Mouse (Mus musculus) intestine, postnatal 0 days (tissue): ENCODE measurements around the gene Supt4a. TPM values are rescaled to one million over a fixed set of nuclear protein-coding genes. Genes with fewer than 3 reads are reported as not detected.
A peak's percentile ranks its signal among the peaks of the same experiment; 100 is the strongest.

ENCODE experiments used
- ATAC-seq: fragments of 200-750 bp; cut with Nextera tagmentation; 2 replicates; pipeline ENCODE4 v1.8.0; 2017; ENCODE audit warnings: mild to moderate bottlenecking, moderate TSS enrichment, moderate library complexity
- H3K27ac ChIP-seq: fragments of 300-500 bp; sonication (generic); 2 replicates; pipeline ENCODE4 v1.5.1; 2014; ENCODE audit warnings: mild to moderate bottlenecking, low read depth, low read length, moderate library complexity
- H3K27me3 ChIP-seq: fragments of 300-500 bp; sonication (generic); replicated peaks from 2 replicates; pipeline ENCODE4 v1.6.1; 2014; ENCODE audit warnings: low read length, mixed read lengths; ENCODE audit not compliant: control insufficient read depth, insufficient read depth
- H3K36me3 ChIP-seq: fragments of 300-500 bp; sonication (generic); 2 replicates; pipeline ENCODE4 v1.6.1; 2014; ENCODE audit warnings: mild to moderate bottlenecking, moderate library complexity; ENCODE audit not compliant: control insufficient read depth, insufficient read depth
- H3K4me1 ChIP-seq: fragments of 300-500 bp; sonication (generic); replicated peaks from 2 replicates; pipeline ENCODE4 v1.6.1; 2014; ENCODE audit warnings: antibody characterized with exemption, low read length, mixed read lengths; ENCODE audit not compliant: control insufficient read depth, insufficient read depth
- H3K4me2 ChIP-seq: fragments of 300-500 bp; sonication (generic); replicated peaks from 2 replicates; pipeline ENCODE4 v1.6.1; 2014; ENCODE audit warnings: low read depth, mild to moderate bottlenecking, moderate library complexity
- H3K4me3 ChIP-seq: fragments of 300-500 bp; sonication (generic); 2 replicates; pipeline ENCODE4 v1.5.1; 2014; ENCODE audit warnings: low read depth, low read length
- H3K9ac ChIP-seq: fragments of 300-500 bp; sonication (generic); 2 replicates; pipeline ENCODE4 v1.6.1; 2014; ENCODE audit warnings: mild to moderate bottlenecking, low read depth, low read length
- H3K9me3 ChIP-seq: fragments of 300-500 bp; sonication (generic); 2 replicates; pipeline ENCODE4 v1.6.1; 2016; ENCODE audit warnings: mixed run types; ENCODE audit not compliant: control insufficient read depth
- CTCF ChIP-seq: sonication (generic); IDR thresholded peaks from 2 replicates; pipeline ENCODE4 v1.5.1; 2016; ENCODE audit warnings: low read depth, mild to moderate bottlenecking, control low read depth, antibody characterized with exemption, moderate library complexity
- WGBS: fragments of 180-500 bp; shearing (Covaris S2); extraction: QIAGEN DNeasy Blood & Tissue Kit; methylation state at CpG from one replicate; pipeline ENCODE4 v1.1.7; 2014; 5-methylcytosine and 5-hydroxymethylcytosine counted together
- polyA plus RNA-seq: library from polyadenylated mRNA; unstranded; fragments of >200 nt; fragmentation: Nextera tagmentation; extraction: Ambion mirVana; gene quantifications from 2 replicates; pipeline ENCODE4 v1.2.1, GENCODE M21; 2015

The Supt4a gene
- polyA plus RNA-seq, 1 experiment from 2014 or later = 87.5 TPM

GRCm38 (mm10) chr11:87698126-87698525 is 39.2 kb upstream of the Supt4a start:
- Histone ChIP-seq H3K27me3 (no peaks in the 10 kb centered on the region), H3K27ac (no peak overlapping the region)
- ATAC-seq = no peak

GRCm38 (mm10) chr11:87701108-87701507 is 36.2 kb upstream of the Supt4a start:
- H3K9ac ChIP-seq = no peak overlapping the region
- 0 out of 2 replicates have a peak, but pooled peaks cover 5% of the 10 kb centered on the region for H3K4me1 ChIP-seq
- no peak for ATAC-seq
- no peak for TF ChIP-seq CTCF
- H3K27ac ChIP-seq = peak overlapping the region; percentile 87; the same call in 1 of the 2 replicates
- H3K36me3 ChIP-seq = no peaks in the 10 kb centered on the region
- WGBS = 48% methylated on average over 6 of the region's 6 CpGs
- no peaks in the 10 kb centered on the region for H3K27me3 ChIP-seq
- H3K4me2 ChIP-seq = no peak overlapping the region
- H3K9me3 ChIP-seq = no peaks in the 10 kb centered on the region
- no peak overlapping the region for H3K4me3 ChIP-seq

More at GRCm38 (mm10) chr11:87698126-87698525, 39.2 kb upstream of the Supt4a start:
- no peak overlapping the region for H3K4me2 ChIP-seq
- H3K4me3 ChIP-seq = no peak overlapping the region
- no peak overlapping the region for H3K9ac ChIP-seq
- H3K9me3 ChIP-seq = no peaks in the 10 kb centered on the region
- WGBS = 52% methylated on average over 4 of the region's 4 CpGs
- no peaks in the 10 kb centered on the region for H3K36me3 ChIP-seq
- 0 out of 2 replicates have a peak, but pooled peaks cover 5% of the 10 kb centered on the region for H3K4me1 ChIP-seq
- TF ChIP-seq CTCF = no peak

GRCm38 (mm10) chr11:87701877-87702620 is 35.3 kb upstream of the Supt4a start:
- no peak for TF ChIP-seq CTCF
- no peak overlapping the region for H3K9ac ChIP-seq
- H3K36me3 ChIP-seq = no peaks in the 10 kb centered on the region
- H3K4me2 ChIP-seq = peak overlapping the region; percentile 21; the same call in 1 of the 2 replicates
- 43% methylated on average over 14 of the region's 14 CpGs for WGBS
- H3K4me1 ChIP-seq = 0 out of 2 replicates have a peak, but pooled peaks cover 5% of the 10 kb centered on the region
- no peak overlapping the region for H3K4me3 ChIP-seq
- H3K27me3 ChIP-seq = no peaks in the 10 kb centered on the region
- H3K27ac ChIP-seq = peak overlapping the region; percentile 87
- ATAC-seq = peak; percentile 50
- H3K9me3 ChIP-seq = no peaks in the 10 kb centered on the region

GRCm38 (mm10) chr11:87703654-87704053 is 33.7 kb upstream of the Supt4a start:
- H3K9ac ChIP-seq = no peak overlapping the region
- no peaks in the 10 kb centered on the region for H3K9me3 ChIP-seq
- TF ChIP-seq CTCF = no peak
- H3K36me3 ChIP-seq = no peaks in the 10 kb centered on the region
- H3K4me1 ChIP-seq = 0 out of 2 replicates have a peak, but pooled peaks cover 5% of the 10 kb centered on the region
- H3K27ac ChIP-seq = 0 out of 2 replicates have a peak overlapping the region, but pooled peaks have one; percentile 50
- no peak overlapping the region for H3K4me3 ChIP-seq
- no peak for ATAC-seq
- H3K27me3 ChIP-seq = no peaks in the 10 kb centered on the region
- peak overlapping the region; percentile 13; the same call in 1 of the 2 replicates for H3K4me2 ChIP-seq
- 68% methylated on average over 5 of the region's 5 CpGs for WGBS

- ATAC-seq = peak; percentile 12; the same call in 1 of the 2 replicates
- Histone ChIP-seq H3K27ac (peak overlapping the region; percentile 50), H3K9ac (no peak overlapping the region)
Measured at GRCm38 (mm10) chr11:87704289-87704688, 33.1 kb upstream of the Supt4a start.

GRCm38 (mm10) chr11:87707570-87707969 is 29.8 kb upstream of the Supt4a start:
- H3K27me3 ChIP-seq = no peaks in the 10 kb centered on the region
- 44% methylated on average over 8 of the region's 8 CpGs for WGBS
- no peak for ATAC-seq
- no peaks in the 10 kb centered on the region for H3K36me3 ChIP-seq
- no peak for TF ChIP-seq CTCF
- H3K4me1 ChIP-seq = 0 out of 2 replicates have a peak, but pooled peaks cover 11% of the 10 kb centered on the region
- H3K4me2 ChIP-seq = no peak overlapping the region
- H3K9ac ChIP-seq = no peak overlapping the region
- no peak overlapping the region for H3K27ac ChIP-seq
- H3K9me3 ChIP-seq = no peaks in the 10 kb centered on the region
- no peak overlapping the region for H3K4me3 ChIP-seq

More at GRCm38 (mm10) chr11:87704289-87704688, 33.1 kb upstream of the Supt4a start:
- Histone ChIP-seq H3K4me3 (no peak overlapping the region), H3K9me3 (no peaks in the 10 kb centered on the region), H3K27me3 (no peaks in the 10 kb centered on the region), H3K36me3 (no peaks in the 10 kb centered on the region), H3K4me2 (peak overlapping the region; percentile 46), H3K4me1 (0 out of 2 replicates have a peak, but pooled peaks cover 5% of the 10 kb centered on the region)
- TF ChIP-seq CTCF = peak; percentile 11; the same call in 1 of the 2 replicates
- 40% methylated on average over 9 of the region's 9 CpGs for WGBS
